Mouse (Mus musculus): ENCODE measurements at regions not wholly inside any gene's neighbourhood (a gene's known extent, or its start where the extent isn't known, plus 50 kb on each side); places are given as distances from the start of the nearest gene placed in this dataset.

GRCm38 (mm10) chr5:74121861-74122630, 53.8 kb upstream of the Usp46 start:
- DNase-seq (no peak), ATAC-seq (ENCODE audit: low read depth) (no peak)
- Histone ChIP-seq H3K27ac (no peak overlapping the region), H3K4me3 (replicated peaks) (no peak overlapping the region), H3K9me3 (replicated peaks) (no peaks in the 10 kb centered on the region), H3K36me3 (no peaks in the 10 kb centered on the region), H3K4me1 (replicated peaks) (peaks cover 5% of the 10 kb centered on the region), H3K4me2 (no peak overlapping the region), H3K9ac (no peak overlapping the region), H3K27me3 (no peaks in the 10 kb centered on the region)
- WGBS (ENCODE audit: insufficient replicate concordance) = 75% methylated on average over 9 of the region's 9 CpGs

- Histone ChIP-seq H3K27ac (no peak overlapping the region), H3K4me1 (replicated peaks) (peaks cover 5% of the 10 kb centered on the region), H3K27me3 (no peaks in the 10 kb centered on the region), H3K4me3 (replicated peaks) (peak overlapping the region; percentile 56), H3K36me3 (no peaks in the 10 kb centered on the region), H3K4me2 (peak overlapping the region; percentile 72), H3K9me3 (replicated peaks) (no peaks in the 10 kb centered on the region), H3K9ac (peak overlapping the region; percentile 61)
- WGBS (ENCODE audit: insufficient replicate concordance) = 43% methylated on average over 32 of the region's 32 CpGs
- DNase-seq = peak; percentile 89
- ATAC-seq (ENCODE audit: low read depth) = peak; percentile 99
Observed at GRCm38 (mm10) chr5:74126015-74126896, 58.0 kb upstream of the Usp46 start.

- WGBS (ENCODE audit: insufficient replicate concordance) = 75% methylated on average over 6 of the region's 6 CpGs
- H3K4me3 ChIP-seq (replicated peaks) = no peak overlapping the region
- H3K4me2 ChIP-seq = no peak overlapping the region
- H3K4me1 ChIP-seq (replicated peaks) = peaks cover 5% of the 10 kb centered on the region
- H3K9me3 ChIP-seq (replicated peaks) = no peaks in the 10 kb centered on the region
- no peak overlapping the region for H3K27ac ChIP-seq
- no peak overlapping the region for H3K9ac ChIP-seq
- no peaks in the 10 kb centered on the region for H3K36me3 ChIP-seq
- no peaks in the 10 kb centered on the region for H3K27me3 ChIP-seq
- ATAC-seq (ENCODE audit: low read depth) (no peak), DNase-seq (no peak)
Observed at GRCm38 (mm10) chr5:74127518-74127917, 59.3 kb upstream of the Usp46 start.

GRCm38 (mm10) chr5:74129636-74130035, 61.4 kb upstream of the Usp46 start:
- H3K4me1 ChIP-seq (replicated peaks) = peaks cover 5% of the 10 kb centered on the region
- no peak overlapping the region for H3K27ac ChIP-seq
- DNase-seq = no peak
- H3K4me3 ChIP-seq (replicated peaks) = no peak overlapping the region
- H3K27me3 ChIP-seq = no peaks in the 10 kb centered on the region
- H3K9me3 ChIP-seq (replicated peaks) = no peaks in the 10 kb centered on the region
- no peak overlapping the region for H3K4me2 ChIP-seq
- ATAC-seq (ENCODE audit: low read depth) = no peak
- H3K9ac ChIP-seq = no peak overlapping the region
- H3K36me3 ChIP-seq = no peaks in the 10 kb centered on the region

GRCm38 (mm10) chr5:74132671-74133070, 62.4 kb upstream of the Rasl11b start:
- no peak overlapping the region for H3K9ac ChIP-seq
- H3K4me2 ChIP-seq = no peak overlapping the region
- H3K9me3 ChIP-seq (replicated peaks) = no peaks in the 10 kb centered on the region
- no peaks in the 10 kb centered on the region for H3K27me3 ChIP-seq
- ATAC-seq (ENCODE audit: low read depth) = no peak
- no peak overlapping the region for H3K27ac ChIP-seq
- DNase-seq = no peak
- no peak overlapping the region for H3K4me3 ChIP-seq (replicated peaks)
- H3K4me1 ChIP-seq (replicated peaks) = peaks cover 6% of the 10 kb centered on the region
- H3K36me3 ChIP-seq = no peaks in the 10 kb centered on the region
- WGBS (ENCODE audit: insufficient replicate concordance) = 60% methylated on average over 8 of the region's 8 CpGs

GRCm38 (mm10) chr5:74136377-74136776, 58.7 kb upstream of the Rasl11b start:
- H3K9ac ChIP-seq = no peak overlapping the region
- H3K4me3 ChIP-seq (replicated peaks) = no peak overlapping the region
- 56% methylated on average over 5 of the region's 5 CpGs for WGBS (ENCODE audit: insufficient replicate concordance)
- H3K27me3 ChIP-seq = no peaks in the 10 kb centered on the region
- H3K4me1 ChIP-seq (replicated peaks) = peaks cover 6% of the 10 kb centered on the region
- H3K9me3 ChIP-seq (replicated peaks) = no peaks in the 10 kb centered on the region
- DNase-seq (no peak), ATAC-seq (ENCODE audit: low read depth) (no peak)
- H3K36me3 ChIP-seq = no peaks in the 10 kb centered on the region
- H3K27ac ChIP-seq = no peak overlapping the region
- no peak overlapping the region for H3K4me2 ChIP-seq

- Histone ChIP-seq H3K4me1 (replicated peaks) (peaks cover 6% of the 10 kb centered on the region), H3K27me3 (no peaks in the 10 kb centered on the region), H3K4me2 (no peak overlapping the region), H3K27ac (no peak overlapping the region), H3K9me3 (replicated peaks) (no peaks in the 10 kb centered on the region), H3K9ac (no peak overlapping the region), H3K4me3 (replicated peaks) (no peak overlapping the region), H3K36me3 (no peaks in the 10 kb centered on the region)
- DNase-seq (no peak), ATAC-seq (ENCODE audit: low read depth) (no peak)
- 46% methylated on average over 5 of the region's 5 CpGs for WGBS (ENCODE audit: insufficient replicate concordance)
Observed at GRCm38 (mm10) chr5:74136868-74137439, 58.1 kb upstream of the Rasl11b start.

- no peaks in the 10 kb centered on the region for H3K36me3 ChIP-seq
- peak; percentile 47 for DNase-seq
- H3K4me3 ChIP-seq (replicated peaks) = no peak overlapping the region
- no peaks in the 10 kb centered on the region for H3K27me3 ChIP-seq
- WGBS (ENCODE audit: insufficient replicate concordance) = 10% methylated on average over 4 of the region's 4 CpGs
- H3K9ac ChIP-seq = no peak overlapping the region
- peak overlapping the region; percentile 39; the same call in 1 of the 2 replicates for H3K27ac ChIP-seq
- H3K4me1 ChIP-seq (replicated peaks) = peaks cover 23% of the 10 kb centered on the region
- H3K4me2 ChIP-seq = peak overlapping the region; percentile 13
- no peaks in the 10 kb centered on the region for H3K9me3 ChIP-seq (replicated peaks)
- peak; percentile 93 for ATAC-seq (ENCODE audit: low read depth)
Observed at GRCm38 (mm10) chr5:74143994-74144393, 51.1 kb upstream of the Rasl11b start.

GRCm38 (mm10) chr5:74144765-74145164, 50.3 kb upstream of the Rasl11b start:
- no peak for DNase-seq
- peaks cover 23% of the 10 kb centered on the region for H3K4me1 ChIP-seq (replicated peaks)
- no peak overlapping the region for H3K27ac ChIP-seq
- H3K36me3 ChIP-seq = no peaks in the 10 kb centered on the region
- no peak overlapping the region for H3K9ac ChIP-seq
- no peaks in the 10 kb centered on the region for H3K9me3 ChIP-seq (replicated peaks)
- no peaks in the 10 kb centered on the region for H3K27me3 ChIP-seq
- H3K4me3 ChIP-seq (replicated peaks) = no peak overlapping the region
- ATAC-seq (ENCODE audit: low read depth) = no peak
- 63% methylated on average over 5 of the region's 5 CpGs for WGBS (ENCODE audit: insufficient replicate concordance)
- H3K4me2 ChIP-seq = no peak overlapping the region
